In genomic region chr4:133068400-133069138, GRCm38 (mm10) we compare ENCODE assay signal across 11 mouse cellular contexts. TPM values are rescaled to one million over a fixed set of nuclear protein-coding genes. Genes with fewer than 3 reads are reported as not detected.
DNase-seq lines count a peak whose midpoint lies in the region; ATAC-seq and TF ChIP-seq lines count a peak whose summit lies in the region.
"Had no signal": no experiment of that assay in that cellular context is flagged by ENCODE, and none has a peak within 500 bp of the region (broad histone marks: within the 10 kb centered on the region; RNA-seq: fewer than 3 reads in every experiment).

No protein-coding gene starts in this region.

- H3K9me3 ChIP-seq in lung, embryonic 15.5 days, result no peaks in the 10 kb centered on the region
- no peaks in the 10 kb centered on the region for H3K9me3 ChIP-seq in lung, postnatal 0 days (ENCODE audit: low read length)
- H3K9me3 ChIP-seq: limb, embryonic 13.5 days had no signal

- intact Hi-C loops in gastrocnemius, adult 2 months (cut with DNase I), result no loop called here

- no peak for TF ChIP-seq EP300 in lung, postnatal 0 days (IDR thresholded peaks at IDR 0.05)

- peaks cover 15% of the 10 kb centered on the region for H3K4me1 ChIP-seq in lung, embryonic 15.5 days
- H3K4me1 ChIP-seq in lung, postnatal 0 days (ENCODE audit: insufficient read depth, low read depth, low read length), result no peaks in the 10 kb centered on the region

- DNase-seq in gastrocnemius, adult 2 months, result peak; percentile 79
- no peak for DNase-seq in gastrocnemius, postnatal 10 days
- no peak for DNase-seq in lung, postnatal 0 days (ENCODE audit: low spot score)
- peak; percentile 67 for DNase-seq in ZHBTc4 (ENCODE audit: low read depth, low spot score)
- peak; percentile 32 for DNase-seq in lung, postnatal 25 days (ENCODE audit: low spot score)
- DNase-seq in embryo, embryonic 10.5 days (ENCODE audit: low spot score), result no peak
- DNase-seq: right cerebral cortex, postnatal 14 days; thymus, adult 2 months had no signal

- 73% methylated on average over 12 of the region's 12 CpGs for WGBS in lung, embryonic 15.5 days
- 68% methylated on average over 12 of the region's 12 CpGs for WGBS in lung, postnatal 0 days

- H3K4me3 ChIP-seq in gastrocnemius, adult 2 months, result no peak overlapping the region
- no peak overlapping the region for H3K4me3 ChIP-seq in lung, embryonic 15.5 days
- H3K4me3 ChIP-seq in lung, postnatal 0 days (ENCODE audit: low read depth, low read length), result no peak overlapping the region
- H3K4me3 ChIP-seq: limb, embryonic 13.5 days had no signal

- no peaks in the 10 kb centered on the region for H3K27me3 ChIP-seq in lung, embryonic 15.5 days
- H3K27me3 ChIP-seq in lung, postnatal 0 days (replicated peaks; ENCODE audit: insufficient read depth, low read length), result no peaks in the 10 kb centered on the region
- H3K27me3 ChIP-seq: limb, embryonic 13.5 days had no signal

- no peak for ATAC-seq in lung, embryonic 15.5 days (ENCODE audit: borderline replicate concordance, extremely low read depth, low FRiP score, low TSS enrichment)
- ATAC-seq in lung, postnatal 0 days, result no peak
- ATAC-seq in granulocyte monocyte progenitor cell, adult 5-6 weeks (replicated peaks; ENCODE audit: poor library complexity, severe bottlenecking), result no peak

- no peak overlapping the region for H3K9ac ChIP-seq in lung, embryonic 15.5 days
- no peak overlapping the region for H3K9ac ChIP-seq in lung, postnatal 0 days (replicated peaks; ENCODE audit: low read depth)
- H3K9ac ChIP-seq: limb, embryonic 13.5 days had no signal

- no peak for TF ChIP-seq CTCF in gastrocnemius, adult 2 months (IDR thresholded peaks at IDR 0.05)
- TF ChIP-seq CTCF in lung, postnatal 0 days (IDR thresholded peaks at IDR 0.05), result no peak

- peak overlapping the region; percentile 92 for H3K27ac ChIP-seq in gastrocnemius, adult 2 months
- H3K27ac ChIP-seq in lung, embryonic 15.5 days, result 0 out of 2 replicates have a peak overlapping the region, but pooled peaks have one; percentile 1
- no peak overlapping the region for H3K27ac ChIP-seq in lung, postnatal 0 days (ENCODE audit: low read length)
- H3K27ac ChIP-seq: limb, embryonic 13.5 days had no signal

- no peak overlapping the region for H3K4me2 ChIP-seq in lung, embryonic 15.5 days
- no peak overlapping the region for H3K4me2 ChIP-seq in lung, postnatal 0 days (replicated peaks; ENCODE audit: low read depth, low read length)
- H3K4me2 ChIP-seq: limb, embryonic 13.5 days had no signal

- peaks cover 63% of the 10 kb centered on the region for H3K36me3 ChIP-seq in lung, embryonic 15.5 days
- H3K36me3 ChIP-seq in lung, postnatal 0 days (ENCODE audit: insufficient read depth, low read length), result peaks cover 18% of the 10 kb centered on the region; the same call in 1 of the 2 replicates

RNA-seq across cellular contexts. Expression of gene Ahdc1, which starts 57.5 kb away (rescaled TPM):
- 10 to 100 TPM; 30.2 to 55.1 TPM for total RNA-seq in gastrocnemius, adult 2 months (2021)
- 10 to 100 TPM; 58.2 to 82.8 TPM for total RNA-seq in gastrocnemius, postnatal 10 days (2021)
- 8.5 and 10.5 TPM in 2 replicates for polyA plus RNA-seq in lung, embryonic 15.5 days (2015; fragmentation: Nextera tagmentation; extraction: Ambion mirVana)
- 3.9 and 4.4 TPM in 2 replicates for polyA plus RNA-seq in lung, postnatal 0 days (2015; fragmentation: Nextera tagmentation; extraction: Ambion mirVana)
- 1.3 and 4.7 TPM in 2 replicates for total RNA-seq in granulocyte monocyte progenitor cell, adult 5-6 weeks (2014; fragmentation: Nextera tagmentation)
- total RNA-seq in granulocyte monocyte progenitor cell, adult 5-6 weeks (2017), result 0.26 and 0.93 TPM in 2 replicates

Comparison
In these comparisons a context has a peak if more than half of its experiments do, and no peak if none do; other contexts are left out.
1. DNase-seq: peak in gastrocnemius, adult 2 months (single experiment), ZHBTc4 (single experiment) and lung, postnatal 25 days (single experiment); none in gastrocnemius, postnatal 10 days (single experiment), lung, postnatal 0 days (single experiment) and embryo, embryonic 10.5 days (single experiment).
2. RNA of gene Ahdc1, which starts 57.5 kb away (total RNA-seq): 58.2 to 82.8 TPM in gastrocnemius, postnatal 10 days and 30.2 to 55.1 TPM in gastrocnemius, adult 2 months; 0.26 to 4.7 TPM in granulocyte monocyte progenitor cell, adult 5-6 weeks; every median in the first group is over 4 times any median in the second.